Mouse (Mus musculus) CD4-positive, CD25-positive, alpha-beta regulatory T cell, adult 4 months (primary cell): ENCODE data around the gene Adora3. TPM values are rescaled to one million over a fixed set of nuclear protein-coding genes. Genes with fewer than 3 reads are reported as not detected.

Experiments
- ATAC-seq: one replicate; pipeline ENCODE4 v1.8.0; 2017
- polyA plus RNA-seq, 2 experiments: library from polyadenylated mRNA; unstranded; fragments of 100-300 nt; shearing (Covaris generic); gene quantifications; one replicate each; pipeline ENCODE4 v1.2.1; 2017

The Adora3 gene
- polyA plus RNA-seq, 2 experiments from 2014 or later, result not detected

GRCm38 (mm10) chr3:105935033-105935432, 64.4 kb downstream of the Adora3 start:
- ATAC-seq, result no peak

- ATAC-seq, result no peak
Observed at GRCm38 (mm10) chr3:105936111-105936510, 65.5 kb downstream of the Adora3 start.

GRCm38 (mm10) chr3:105951348-105951747, 80.7 kb downstream of the Adora3 start:
- ATAC-seq, result no peak

GRCm38 (mm10) chr3:105957235-105957634, 86.6 kb downstream of the Adora3 start:
- ATAC-seq, result no peak

GRCm38 (mm10) chr3:105958204-105958603, 87.5 kb downstream of the Adora3 start:
- no peak for ATAC-seq

Other genes with a start within 250 kb of the Adora3 start
- gene Ddx20, start 183.3 kb upstream of the Adora3 start, polyA plus RNA-seq, result 10 to 100 TPM; 10.2 to 12.1 TPM
- 1 to 10 TPM; 1.9 to 2.5 TPM for gene Inka2, start 166.3 kb upstream of the Adora3 start, polyA plus RNA-seq
- 100 to 1,000 TPM; 120 to 139 TPM for gene Rap1a, start 69.5 kb upstream of the Adora3 start, polyA plus RNA-seq
- not detected for gene Tmigd3, start within 50 bp of the Adora3 start, polyA plus RNA-seq
- gene I830077J02Rik, start 61.8 kb downstream of the Adora3 start, polyA plus RNA-seq, result under 1 TPM; 0.51 to 0.61 TPM
- gene Wdr77, start 88.5 kb downstream of the Adora3 start, polyA plus RNA-seq, result 10 to 100 TPM; 67.3 to 77.9 TPM
- 100 to 1,000 TPM; 327 to 367 TPM for gene Atp5f1, start 89.2 kb downstream of the Adora3 start, polyA plus RNA-seq
- 1 to 10 TPM; 5.6 to 7.3 TPM for gene Ovgp1, start 102.9 kb downstream of the Adora3 start, polyA plus RNA-seq
- 1 to 10 TPM in 1 of 2 experiments, not detected in 1; 2.4 TPM for gene Pifo, start 143.8 kb downstream of the Adora3 start, polyA plus RNA-seq
- gene Chil5, start 162.0 kb downstream of the Adora3 start, polyA plus RNA-seq, result 10 to 100 TPM in 1 of 2 experiments, 1 to 10 TPM in 1; 9.4 to 10.6 TPM
- gene Chia1, start 242.4 kb downstream of the Adora3 start, polyA plus RNA-seq, result not detected